Mouse (Mus musculus) embryonic facial prominence, embryonic 14.5 days (tissue): ENCODE data around the gene Per3. TPM values are rescaled to one million over a fixed set of nuclear protein-coding genes. Genes with fewer than 3 reads are reported as not detected.
A peak's percentile ranks its signal among the peaks of the same experiment; 100 is the strongest.

Experiments used
- ATAC-seq: fragments of 200-750 bp; cut with Nextera tagmentation; 2 replicates; pipeline ENCODE4 v1.8.0; 2017; ENCODE audit warnings: low read depth, moderate number of reproducible peaks, moderate TSS enrichment
- DNase-seq: peaks from one replicate; pipeline ENCODE4 v3.0.0-alpha.2; 2015; ENCODE audit warnings: low spot score
- H3K27ac ChIP-seq: fragments of 300-500 bp; sonication (generic); replicated peaks from 2 replicates; pipeline ENCODE4 v1.5.1; 2014; ENCODE audit warnings: low read depth, mild to moderate bottlenecking, low read length, moderate library complexity
- H3K27me3 ChIP-seq: fragments of 300-500 bp; sonication (generic); replicated peaks from 2 replicates; pipeline ENCODE4 v1.6.1; 2014; ENCODE audit warnings: low read length; ENCODE audit not compliant: control insufficient read depth, insufficient read depth
- H3K36me3 ChIP-seq: fragments of 300-500 bp; sonication (generic); 2 replicates; pipeline ENCODE4 v1.6.1; 2014; ENCODE audit warnings: low read length, mixed read lengths; ENCODE audit not compliant: control insufficient read depth, insufficient read depth
- H3K4me1 ChIP-seq: fragments of 300-500 bp; sonication (generic); 2 replicates; pipeline ENCODE4 v1.6.1; 2014; ENCODE audit warnings: antibody characterized with exemption, low read length; ENCODE audit not compliant: control insufficient read depth, insufficient read depth
- H3K4me2 ChIP-seq: fragments of 300-500 bp; sonication (generic); 2 replicates; pipeline ENCODE4 v1.6.1; 2014; ENCODE audit warnings: low read depth, mild to moderate bottlenecking, low read length, moderate library complexity, mixed read lengths
- H3K4me3 ChIP-seq: fragments of 300-500 bp; sonication (generic); 2 replicates; pipeline ENCODE4 v1.5.1; 2014; ENCODE audit warnings: low read depth, mild to moderate bottlenecking, low read length
- H3K9ac ChIP-seq: fragments of 300-500 bp; sonication (generic); 2 replicates; pipeline ENCODE4 v1.6.1; 2014; ENCODE audit warnings: low read depth, mild to moderate bottlenecking, low read length, moderate library complexity, mixed read lengths
- H3K9me3 ChIP-seq: fragments of 300-500 bp; sonication (generic); 2 replicates; pipeline ENCODE4 v1.6.1; 2016; ENCODE audit warnings: low read length; ENCODE audit not compliant: control insufficient read depth
- WGBS: fragments of 180-500 bp; shearing (Covaris S2); extraction: QIAGEN DNeasy Blood & Tissue Kit; methylation state at CpG from one replicate; pipeline ENCODE4 v1.1.7; 2014; 5-methylcytosine and 5-hydroxymethylcytosine counted together
- polyA plus RNA-seq: library from polyadenylated mRNA; unstranded; fragments of >200 nt; fragmentation: Nextera tagmentation; extraction: Ambion mirVana; gene quantifications from 2 replicates; pipeline ENCODE4 v1.2.1, GENCODE M21; 2014

The Per3 gene
- polyA plus RNA-seq, 1 experiment from 2014 or later: 6.0 TPM

DNA sequence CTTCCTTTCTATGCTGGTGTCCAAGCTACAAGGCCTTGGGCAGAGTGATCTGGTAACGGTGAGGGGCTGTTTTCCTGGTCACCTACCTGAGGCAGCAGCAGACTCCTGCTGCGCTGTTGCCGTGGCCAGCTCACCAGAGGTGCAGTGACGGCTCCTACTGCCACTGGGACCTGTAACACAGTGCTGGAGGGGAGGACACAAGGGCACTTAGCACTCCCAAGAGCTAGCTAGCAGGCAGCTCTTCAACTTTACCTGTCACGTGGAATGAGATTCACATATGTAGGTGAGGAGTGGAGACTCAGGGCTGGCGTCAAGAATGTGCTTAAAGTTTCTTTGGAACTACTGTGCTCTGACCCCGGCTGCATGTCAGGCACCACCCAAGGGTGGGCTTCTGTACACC, 34.1 kb downstream of the Per3 start:
- Histone ChIP-seq H3K27me3 (no peaks in the 10 kb centered on the region), H3K4me3 (no peak overlapping the region), H3K9me3 (no peaks in the 10 kb centered on the region), H3K4me2 (no peak overlapping the region), H3K4me1 (no peaks in the 10 kb centered on the region), H3K36me3 (peaks cover 8% of the 10 kb centered on the region; the same call in 1 of the 2 replicates), H3K9ac (no peak overlapping the region), H3K27ac (no peak overlapping the region)
- 93% methylated on average over 7 of the region's 7 CpGs for WGBS
- DNase-seq (no peak), ATAC-seq (no peak)

DNA sequence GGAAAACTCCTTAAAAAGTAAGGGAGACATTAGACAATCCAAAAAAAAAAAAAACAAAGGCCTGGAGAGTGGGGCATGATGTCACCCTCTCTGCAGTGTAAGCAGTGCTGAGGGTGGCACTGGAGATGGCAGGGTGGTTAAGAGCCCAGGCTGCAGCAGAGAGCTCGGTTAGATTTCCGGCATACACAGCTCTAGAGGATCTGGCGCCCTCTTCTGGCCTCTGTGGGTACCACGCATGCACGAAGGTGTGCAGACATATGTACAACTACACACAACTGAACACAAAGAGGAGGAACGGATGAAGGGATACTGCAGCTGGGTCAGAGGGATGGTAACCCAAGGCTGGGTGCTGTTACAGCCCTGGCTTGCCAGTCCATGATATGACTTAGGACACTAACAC, 37.5 kb downstream of the Per3 start:
- Histone ChIP-seq H3K27me3 (no peaks in the 10 kb centered on the region), H3K4me3 (no peak overlapping the region), H3K27ac (no peak overlapping the region), H3K36me3 (peaks cover 8% of the 10 kb centered on the region; the same call in 1 of the 2 replicates), H3K9me3 (no peaks in the 10 kb centered on the region), H3K4me2 (no peak overlapping the region), H3K9ac (no peak overlapping the region), H3K4me1 (no peaks in the 10 kb centered on the region)
- ATAC-seq (no peak), DNase-seq (peak; percentile 12)
- 52% methylated on average over 6 of the region's 6 CpGs for WGBS

GRCm38 (mm10) chr4:151005656-151006318, 38.7 kb downstream of the Per3 start:
- ATAC-seq (no peak), DNase-seq (no peak)
- Histone ChIP-seq H3K4me3 (no peak overlapping the region), H3K27me3 (no peaks in the 10 kb centered on the region), H3K4me1 (no peaks in the 10 kb centered on the region), H3K27ac (no peak overlapping the region), H3K36me3 (peaks cover 8% of the 10 kb centered on the region; the same call in 1 of the 2 replicates), H3K9me3 (no peaks in the 10 kb centered on the region), H3K4me2 (no peak overlapping the region), H3K9ac (no peak overlapping the region)
- 87% methylated on average over 13 of the region's 13 CpGs for WGBS

DNA sequence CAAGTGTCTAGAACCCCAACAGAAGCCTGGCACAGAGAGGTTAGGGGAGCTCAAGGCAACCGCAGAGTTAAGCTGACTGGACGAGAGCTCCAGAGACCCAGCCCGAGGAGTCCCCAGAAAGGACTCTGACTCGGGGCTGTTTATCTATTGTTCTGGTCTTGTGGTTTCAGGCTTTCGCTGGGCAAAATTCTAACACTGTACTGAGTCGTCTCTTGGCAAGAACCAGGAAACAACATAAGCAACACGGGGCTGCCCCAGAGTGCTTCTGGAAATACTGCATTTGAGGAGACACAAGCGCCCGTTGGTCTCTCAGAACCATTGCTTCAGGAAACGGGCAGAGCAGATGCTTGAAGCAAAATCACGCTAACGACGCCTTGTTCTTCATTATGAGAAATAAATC, 43.1 kb downstream of the Per3 start:
- Histone ChIP-seq H3K27ac (no peak overlapping the region), H3K36me3 (peaks cover 8% of the 10 kb centered on the region; the same call in 1 of the 2 replicates), H3K27me3 (no peaks in the 10 kb centered on the region), H3K4me2 (no peak overlapping the region), H3K4me1 (no peaks in the 10 kb centered on the region), H3K9me3 (no peaks in the 10 kb centered on the region), H3K4me3 (no peak overlapping the region), H3K9ac (no peak overlapping the region)
- 69% methylated on average over 13 of the region's 13 CpGs for WGBS
- ATAC-seq (no peak), DNase-seq (no peak)

GRCm38 (mm10) chr4:150998626-150999025, 45.8 kb downstream of the Per3 start:
- Histone ChIP-seq H3K4me1 (no peaks in the 10 kb centered on the region), H3K27me3 (no peaks in the 10 kb centered on the region), H3K4me2 (no peak overlapping the region), H3K9me3 (no peaks in the 10 kb centered on the region), H3K9ac (no peak overlapping the region), H3K4me3 (no peak overlapping the region), H3K27ac (no peak overlapping the region), H3K36me3 (no peaks in the 10 kb centered on the region)
- no peak for ATAC-seq
- WGBS: 93% methylated on average over 9 of the region's 9 CpGs
- DNase-seq: no peak

- H3K4me1 ChIP-seq: no peaks in the 10 kb centered on the region
- no peaks in the 10 kb centered on the region for H3K9me3 ChIP-seq
- no peak within 1 kb of the TSS for H3K4me3 ChIP-seq
- DNase-seq (no peak), ATAC-seq (no peak)
- WGBS: 89% methylated on average over 7 of the region's 7 CpGs
- no peaks in the 10 kb centered on the region for H3K27me3 ChIP-seq
- no peak within 1 kb of the TSS for H3K9ac ChIP-seq
- no peak within 1 kb of the TSS for H3K27ac ChIP-seq
- H3K4me2 ChIP-seq: no peak within 1 kb of the TSS
- no peaks in the 10 kb centered on the region for H3K36me3 ChIP-seq
Measured at GRCm38 (mm10) chr4:150996797-150997196, 47.7 kb downstream of the Per3 start, which contains the start of gene Uts2. Uts2 (plus strand) TSS chr4:150997097.

DNA sequence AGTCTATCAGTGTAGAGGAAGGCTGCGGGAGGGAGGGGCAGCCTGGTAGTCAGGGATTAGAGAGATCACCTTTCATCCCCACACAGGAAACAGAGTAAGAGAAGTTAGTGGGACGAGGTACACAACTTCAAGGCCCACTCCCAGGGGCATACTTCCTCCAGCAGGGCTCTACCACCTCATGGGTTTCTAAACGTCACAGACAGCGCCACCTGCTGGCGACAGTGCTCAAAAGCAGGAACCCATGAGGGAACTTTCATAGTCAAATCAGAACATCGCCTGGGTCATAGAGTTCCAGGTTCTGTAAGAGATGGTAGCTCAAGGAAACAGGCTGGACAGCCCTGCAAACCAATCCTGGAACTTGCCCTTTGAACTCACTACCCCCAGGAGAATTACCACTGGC, 54.3 kb downstream of the Per3 start:
- no peak overlapping the region for H3K9ac ChIP-seq
- WGBS: 47% methylated on average over 6 of the region's 6 CpGs
- H3K27me3 ChIP-seq: no peaks in the 10 kb centered on the region
- ATAC-seq: no peak
- H3K36me3 ChIP-seq: no peaks in the 10 kb centered on the region
- no peaks in the 10 kb centered on the region for H3K9me3 ChIP-seq
- no peak overlapping the region for H3K4me3 ChIP-seq
- H3K27ac ChIP-seq: no peak overlapping the region
- peak; percentile 13 for DNase-seq
- H3K4me2 ChIP-seq: no peak overlapping the region
- no peaks in the 10 kb centered on the region for H3K4me1 ChIP-seq

GRCm38 (mm10) chr4:150980153-150980552, 64.3 kb downstream of the Per3 start:
- DNase-seq (no peak), ATAC-seq (no peak)
- Histone ChIP-seq H3K4me2 (no peak overlapping the region), H3K27ac (no peak overlapping the region), H3K4me1 (0 out of 2 replicates have a peak, but pooled peaks cover 3% of the 10 kb centered on the region), H3K9me3 (no peaks in the 10 kb centered on the region), H3K4me3 (no peak overlapping the region), H3K27me3 (no peaks in the 10 kb centered on the region), H3K36me3 (no peaks in the 10 kb centered on the region), H3K9ac (no peak overlapping the region)
- WGBS: 87% methylated on average over 5 of the region's 5 CpGs

- Histone ChIP-seq H3K9ac (no peak overlapping the region), H3K4me1 (0 out of 2 replicates have a peak, but pooled peaks cover 3% of the 10 kb centered on the region), H3K9me3 (no peaks in the 10 kb centered on the region), H3K4me3 (no peak overlapping the region), H3K27me3 (no peaks in the 10 kb centered on the region), H3K27ac (no peak overlapping the region), H3K36me3 (no peaks in the 10 kb centered on the region), H3K4me2 (no peak overlapping the region)
- no peak for DNase-seq
- WGBS: 73% methylated on average over 9 of the region's 9 CpGs
- ATAC-seq: no peak
Measured at GRCm38 (mm10) chr4:150979455-150979854, 65.0 kb downstream of the Per3 start.
